Mouse (Mus musculus) megakaryocyte, embryonic 14.5 days (primary cell): ENCODE data around the gene Sorl1. TPM values are rescaled to one million over a fixed set of nuclear protein-coding genes. Genes with fewer than 3 reads are reported as not detected.

ENCODE experiments used
- H3K27me3 ChIP-seq: replicated peaks from 2 replicates; pipeline ENCODE3; 2012; ENCODE audit warnings: inconsistent platforms
- H3K36me3 ChIP-seq: replicated peaks from 2 replicates; pipeline ENCODE3; 2012; ENCODE audit warnings: low read length, inconsistent platforms, mixed read lengths
- H3K4me1 ChIP-seq: 2 replicates; pipeline ENCODE4 v1.6.1; 2012; ENCODE audit warnings: inconsistent platforms
- H3K4me3 ChIP-seq: replicated peaks from 2 replicates; pipeline ENCODE3; 2012; ENCODE audit warnings: moderate library complexity, mild to moderate bottlenecking, inconsistent platforms
- H3K9me3 ChIP-seq: 2 replicates; pipeline ENCODE4 v1.6.1; 2012; ENCODE audit warnings: inconsistent platforms
- FLI1 ChIP-seq: IDR thresholded peaks from 2 replicates; pipeline ENCODE4 v1.6.1; 2012; ENCODE audit warnings: low read length, inconsistent platforms, mixed read lengths
- GATA1 ChIP-seq: IDR thresholded peaks from 3 replicates; pipeline ENCODE4 v1.6.1; 2012; ENCODE audit warnings: mixed read lengths, low read length, inconsistent platforms, borderline replicate concordance
- polyA plus RNA-seq: library from polyadenylated mRNA; stranded (reverse); fragments of >175 nt; gene quantifications from 2 replicates; pipeline ENCODE4 v1.2.3, GENCODE M21; 2012; ENCODE audit warnings: low replicate concordance; ENCODE audit not compliant: insufficient read depth

The Sorl1 gene
- polyA plus RNA-seq, 1 experiment, result 0.28 TPM

DNA sequence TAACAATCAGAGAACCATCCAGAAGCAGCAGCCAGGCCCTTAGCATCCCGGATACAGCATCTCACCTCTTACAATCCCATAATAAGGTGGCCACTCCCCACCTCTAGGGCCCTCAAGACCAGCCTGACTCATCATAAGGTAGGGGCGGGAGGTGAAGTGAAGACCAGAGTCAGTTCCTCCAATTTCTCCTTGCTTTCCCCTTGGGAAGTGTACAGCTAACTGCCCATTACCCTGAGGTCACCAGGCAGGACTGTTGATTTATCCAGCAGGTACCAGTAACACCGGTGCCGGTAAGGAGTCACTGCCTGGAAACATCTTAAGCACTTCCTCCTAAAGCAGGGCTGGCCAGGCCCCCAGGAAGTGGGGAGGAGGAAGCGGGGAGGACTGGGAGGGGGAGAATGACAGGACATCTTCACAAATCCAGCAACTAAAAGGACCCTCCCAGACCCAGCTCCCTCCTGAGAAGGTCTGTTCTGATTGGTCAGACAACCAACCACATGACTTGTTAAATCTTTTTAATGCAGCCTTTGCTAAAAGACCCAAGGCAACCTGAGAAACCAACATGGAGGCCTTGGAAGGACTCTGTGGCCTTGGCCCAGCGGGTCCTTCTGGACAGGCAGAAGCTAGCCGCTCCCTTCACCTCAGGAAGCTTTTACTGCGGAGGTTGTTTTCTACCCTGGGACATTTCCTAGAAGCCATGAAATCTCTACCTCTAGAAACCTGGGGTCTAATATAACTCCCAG, 26.2 kb downstream of the Sorl1 start:
- H3K4me3 ChIP-seq, result no peak overlapping the region
- no peaks in the 10 kb centered on the region for H3K27me3 ChIP-seq

GRCm38 (mm10) chr9:42097006-42097730, 26.9 kb downstream of the Sorl1 start:
- TF ChIP-seq GATA1 (no peak), FLI1 (no peak)
- Histone ChIP-seq H3K36me3 (no peaks in the 10 kb centered on the region), H3K9me3 (no peaks in the 10 kb centered on the region), H3K4me3 (no peak overlapping the region), H3K27me3 (no peaks in the 10 kb centered on the region), H3K4me1 (peaks cover 9% of the 10 kb centered on the region; the same call in 1 of the 2 replicates)

More for the DNA sequence above, 26.2 kb downstream of the Sorl1 start:
- TF ChIP-seq FLI1 (no peak), GATA1 (no peak)
- Histone ChIP-seq H3K4me1 (peaks cover 9% of the 10 kb centered on the region; the same call in 1 of the 2 replicates), H3K9me3 (no peaks in the 10 kb centered on the region), H3K36me3 (no peaks in the 10 kb centered on the region)

- Histone ChIP-seq H3K36me3 (no peaks in the 10 kb centered on the region), H3K4me1 (peaks cover 9% of the 10 kb centered on the region; the same call in 1 of the 2 replicates), H3K4me3 (no peak overlapping the region), H3K9me3 (no peaks in the 10 kb centered on the region), H3K27me3 (no peaks in the 10 kb centered on the region)
- TF ChIP-seq GATA1, result no peak
- no peak for TF ChIP-seq FLI1
These were observed 29.3 kb downstream of the Sorl1 start for GRCm38 (mm10) chr9:42094752-42095151.

DNA sequence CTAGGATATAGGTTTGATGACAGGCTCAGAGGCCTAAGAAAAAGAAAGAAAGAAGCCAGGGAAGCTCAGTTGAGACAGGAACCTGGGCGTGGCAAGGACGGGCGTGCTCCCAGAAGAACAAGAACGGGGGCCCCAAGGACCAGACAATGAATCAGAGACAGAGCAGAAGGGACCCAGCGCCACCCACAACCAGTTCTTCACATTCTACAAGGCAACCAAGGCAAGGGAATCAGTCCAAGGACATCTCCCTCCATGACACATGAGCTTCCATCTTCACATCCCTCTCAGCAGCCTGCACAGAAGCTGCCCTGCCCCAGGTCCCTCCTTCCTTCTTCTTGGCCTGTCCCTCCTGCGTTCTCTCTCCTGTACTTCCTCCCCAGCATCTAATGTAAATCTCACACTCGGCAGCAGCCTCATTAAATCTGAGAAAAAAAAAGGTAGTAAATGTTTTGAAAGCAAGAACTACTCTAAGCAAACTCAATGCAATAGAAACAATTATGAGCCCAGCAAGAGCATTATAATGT, 30.0 kb downstream of the Sorl1 start:
- no peaks in the 10 kb centered on the region for H3K9me3 ChIP-seq
- peaks cover 9% of the 10 kb centered on the region; the same call in 1 of the 2 replicates for H3K4me1 ChIP-seq
- H3K36me3 ChIP-seq, result no peaks in the 10 kb centered on the region
- TF ChIP-seq GATA1 (no peak), FLI1 (no peak)
- peak overlapping the region; percentile 2 for H3K4me3 ChIP-seq
- no peaks in the 10 kb centered on the region for H3K27me3 ChIP-seq

- TF ChIP-seq FLI1, result no peak
- TF ChIP-seq GATA1, result no peak
These were observed 31.3 kb downstream of the Sorl1 start for GRCm38 (mm10) chr9:42092749-42093148.

DNA sequence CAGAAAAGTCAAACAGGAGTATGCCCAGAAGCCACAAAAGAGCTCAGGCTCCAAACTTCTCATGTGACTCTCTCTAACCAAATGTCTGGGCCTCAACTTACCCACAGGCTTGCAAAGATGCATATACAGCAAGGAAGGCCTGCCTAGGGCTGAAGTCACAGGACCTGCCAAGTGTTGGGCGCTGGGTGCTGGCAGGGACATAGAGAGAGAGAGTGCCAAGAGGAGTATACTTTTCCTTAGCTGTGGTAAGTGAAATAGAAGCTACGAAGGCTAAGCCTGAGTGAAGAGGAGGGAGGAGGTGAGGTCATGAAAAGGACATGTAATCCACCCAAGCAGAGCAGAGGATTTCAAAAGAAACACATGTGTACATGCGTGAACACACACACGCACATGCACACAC, 32.5 kb downstream of the Sorl1 start:
- no peak for TF ChIP-seq GATA1
- no peak for TF ChIP-seq FLI1
- no peaks in the 10 kb centered on the region for H3K9me3 ChIP-seq

More at GRCm38 (mm10) chr9:42092749-42093148, 31.3 kb downstream of the Sorl1 start:
- no peak overlapping the region for H3K4me3 ChIP-seq
- no peaks in the 10 kb centered on the region for H3K27me3 ChIP-seq
- H3K36me3 ChIP-seq, result no peaks in the 10 kb centered on the region
- peaks cover 9% of the 10 kb centered on the region; the same call in 1 of the 2 replicates for H3K4me1 ChIP-seq
- H3K9me3 ChIP-seq, result no peaks in the 10 kb centered on the region

DNA sequence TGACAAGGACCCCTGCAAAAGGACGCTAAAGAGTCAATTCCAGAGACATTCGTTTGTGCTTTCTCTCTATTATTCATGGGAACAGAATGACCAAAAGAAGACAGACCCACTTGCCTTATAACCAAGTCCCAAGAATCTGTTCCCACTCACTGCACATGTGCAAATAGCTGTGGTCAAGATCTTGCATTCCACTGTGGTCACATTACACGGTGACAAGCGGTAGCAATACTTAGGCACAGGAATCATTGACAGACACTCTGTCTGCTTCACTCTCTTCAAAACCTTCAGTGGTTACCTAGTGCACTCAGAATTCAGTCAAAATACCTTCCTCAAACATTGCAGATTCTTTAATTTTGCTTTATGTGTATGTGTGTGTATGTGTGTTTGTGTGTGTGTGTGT, 36.2 kb downstream of the Sorl1 start:
- no peaks in the 10 kb centered on the region for H3K4me1 ChIP-seq
- H3K36me3 ChIP-seq, result no peaks in the 10 kb centered on the region
- H3K27me3 ChIP-seq, result no peaks in the 10 kb centered on the region
- no peak for TF ChIP-seq FLI1
- no peak for TF ChIP-seq GATA1
- H3K4me3 ChIP-seq, result no peak overlapping the region
- no peaks in the 10 kb centered on the region for H3K9me3 ChIP-seq

More for the DNA sequence above, 32.5 kb downstream of the Sorl1 start:
- no peak overlapping the region for H3K4me3 ChIP-seq
- no peaks in the 10 kb centered on the region for H3K36me3 ChIP-seq
- H3K27me3 ChIP-seq, result no peaks in the 10 kb centered on the region
- H3K4me1 ChIP-seq, result peaks cover under 1% of the 10 kb centered on the region; the same call in 1 of the 2 replicates

DNA sequence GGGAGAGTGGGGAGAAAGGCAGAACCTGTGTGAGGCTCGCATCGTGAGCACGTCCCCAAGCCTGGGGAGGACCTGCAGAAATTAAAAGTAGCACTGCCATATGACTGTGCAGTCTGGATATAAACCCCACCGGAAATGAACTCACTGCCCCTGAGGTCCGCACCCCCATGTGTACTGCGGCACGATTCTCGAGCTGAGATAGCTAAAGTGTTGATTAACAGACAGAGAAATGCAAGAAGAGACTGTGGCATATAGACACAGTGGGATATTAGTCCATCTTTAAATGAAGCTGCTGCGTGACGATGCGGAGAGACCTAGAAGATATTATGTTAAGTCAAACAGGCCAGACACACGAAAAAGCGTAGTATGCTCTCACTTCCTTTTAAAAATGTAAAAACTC, 38.1 kb downstream of the Sorl1 start:
- peaks cover 7% of the 10 kb centered on the region; the same call in 1 of the 2 replicates for H3K9me3 ChIP-seq
- no peaks in the 10 kb centered on the region for H3K36me3 ChIP-seq
- H3K4me1 ChIP-seq, result no peaks in the 10 kb centered on the region
- no peak for TF ChIP-seq GATA1
- TF ChIP-seq FLI1, result no peak
- H3K4me3 ChIP-seq, result no peak overlapping the region
- no peaks in the 10 kb centered on the region for H3K27me3 ChIP-seq

DNA sequence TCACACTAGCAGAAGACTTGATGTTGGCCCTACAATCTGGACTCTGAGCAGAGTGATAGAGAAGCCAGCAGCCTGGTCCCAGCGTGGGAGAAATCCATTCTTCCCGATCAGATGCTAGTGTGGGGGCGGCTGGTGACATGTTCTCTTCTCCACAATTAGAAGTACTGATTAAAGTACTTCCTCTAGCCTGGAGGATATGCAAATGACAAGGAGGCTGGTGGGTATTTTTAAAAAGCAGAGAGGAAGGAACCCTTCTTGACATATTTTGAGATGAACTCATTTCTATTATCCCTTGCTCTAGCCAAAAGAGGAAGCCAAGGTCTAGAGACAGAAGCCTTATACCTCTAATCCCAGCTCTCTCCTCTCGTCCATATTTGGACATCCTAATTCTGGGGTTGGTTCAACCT, 40.4 kb downstream of the Sorl1 start:
- no peak for TF ChIP-seq GATA1
- no peak for TF ChIP-seq FLI1
- Histone ChIP-seq H3K9me3 (peaks cover 7% of the 10 kb centered on the region; the same call in 1 of the 2 replicates), H3K4me3 (no peak overlapping the region), H3K36me3 (no peaks in the 10 kb centered on the region), H3K27me3 (no peaks in the 10 kb centered on the region), H3K4me1 (no peaks in the 10 kb centered on the region)
